Mouse (Mus musculus) right cerebral cortex, postnatal 25 days (tissue): Measurements from ENCODE around the gene Cd9.

Experiments used
- DNase-seq: peaks from one replicate; pipeline ENCODE4 v3.0.0; 2022

The Cd9 gene

GRCm38 (mm10) chr6:125494092-125494871 lies at the start of gene Cd9:
Gene Cd9, minus strand, starts transcription at chr6:125494791.
- peak; percentile 43 for DNase-seq

DNA sequence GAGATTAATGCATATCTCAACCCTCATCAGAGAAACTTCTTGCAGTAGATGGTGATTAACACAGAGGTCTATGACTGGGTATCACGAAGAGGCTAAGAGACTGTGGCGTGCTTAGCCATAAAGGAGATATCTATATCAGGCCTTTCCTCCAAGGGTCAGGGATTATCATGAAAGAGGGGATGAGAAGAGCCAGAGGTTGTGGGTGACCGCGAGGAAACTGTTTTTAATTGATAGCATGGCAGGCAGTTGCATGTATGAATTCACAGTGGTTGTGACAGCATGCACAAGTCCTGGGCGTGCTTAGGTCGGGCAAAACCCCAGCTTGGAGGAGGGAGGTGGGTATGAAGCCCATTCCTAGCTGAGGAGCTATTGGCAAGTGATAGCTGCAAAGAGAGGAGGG lies 46.7 kb upstream of the Cd9 start:
- DNase-seq, result no peak

GRCm38 (mm10) chr6:125540826-125541225 lies 46.2 kb upstream of the Cd9 start:
- DNase-seq, result no peak

DNA sequence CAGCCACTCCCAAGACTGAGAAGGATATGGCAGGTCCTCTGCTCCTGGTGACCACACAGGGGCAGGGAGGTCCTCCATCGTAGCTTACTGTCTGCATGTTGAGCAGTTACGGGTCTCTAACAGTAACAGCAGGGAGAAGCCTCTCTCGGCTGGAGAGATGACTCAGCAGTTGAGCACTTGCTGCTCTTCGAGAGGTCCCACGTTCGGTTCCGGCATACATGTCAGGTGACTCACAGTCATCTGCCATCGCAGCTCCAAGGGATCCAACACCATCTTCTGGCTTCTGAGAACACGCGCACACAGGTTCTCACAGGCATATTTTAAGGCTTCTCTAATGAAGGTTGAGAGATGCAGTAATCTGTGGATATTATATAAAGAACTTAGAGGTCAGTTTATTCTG lies 45.6 kb upstream of the Cd9 start:
- DNase-seq, result no peak

DNA sequence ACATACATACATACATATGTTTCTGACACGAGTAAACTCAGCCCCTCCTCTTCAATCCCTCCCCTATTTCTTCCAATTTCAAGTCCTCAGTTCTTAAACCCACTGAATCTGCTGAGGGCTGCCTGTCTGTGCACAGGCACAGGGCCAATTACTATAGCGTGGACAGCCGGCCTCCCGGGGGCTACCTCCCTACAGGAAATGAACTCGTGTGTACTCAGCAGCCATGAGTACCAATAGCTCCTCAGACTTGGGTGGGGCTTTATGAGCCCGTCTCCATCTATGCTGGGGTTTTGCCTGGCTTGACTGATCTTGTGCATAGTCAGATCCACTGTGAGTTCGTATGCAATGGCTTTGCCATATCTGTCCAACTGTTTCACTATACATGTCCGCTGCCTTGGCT lies 44.8 kb upstream of the Cd9 start:
- DNase-seq, result no peak

- DNase-seq, result no peak
Measured at GRCm38 (mm10) chr6:125538469-125538868, 43.9 kb upstream of the Cd9 start.

- DNase-seq, result no peak
Measured at GRCm38 (mm10) chr6:125534990-125535389, 40.4 kb upstream of the Cd9 start.

- no peak for DNase-seq
Measured at GRCm38 (mm10) chr6:125533104-125533650, 38.6 kb upstream of the Cd9 start.

DNA sequence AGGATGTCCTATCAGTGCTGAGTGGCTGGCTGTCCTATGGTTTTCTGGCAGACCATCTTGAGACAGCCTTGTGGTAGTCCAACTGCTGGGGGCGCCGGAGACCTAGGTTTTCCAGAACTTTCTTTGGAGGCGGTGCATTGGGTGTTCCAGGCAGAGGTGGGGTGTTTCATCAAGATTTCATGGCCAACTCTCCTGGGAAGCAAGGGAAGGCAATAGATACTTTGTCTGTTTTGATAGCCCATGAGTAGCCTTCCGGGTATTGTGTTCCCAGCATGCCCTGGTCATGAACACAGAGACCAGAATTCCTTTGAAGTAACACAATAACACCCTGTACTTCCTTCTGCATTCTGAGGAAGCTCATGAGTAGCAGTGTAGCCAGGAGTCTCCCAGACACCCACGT lies 34.9 kb upstream of the Cd9 start:
- DNase-seq, result no peak

DNA sequence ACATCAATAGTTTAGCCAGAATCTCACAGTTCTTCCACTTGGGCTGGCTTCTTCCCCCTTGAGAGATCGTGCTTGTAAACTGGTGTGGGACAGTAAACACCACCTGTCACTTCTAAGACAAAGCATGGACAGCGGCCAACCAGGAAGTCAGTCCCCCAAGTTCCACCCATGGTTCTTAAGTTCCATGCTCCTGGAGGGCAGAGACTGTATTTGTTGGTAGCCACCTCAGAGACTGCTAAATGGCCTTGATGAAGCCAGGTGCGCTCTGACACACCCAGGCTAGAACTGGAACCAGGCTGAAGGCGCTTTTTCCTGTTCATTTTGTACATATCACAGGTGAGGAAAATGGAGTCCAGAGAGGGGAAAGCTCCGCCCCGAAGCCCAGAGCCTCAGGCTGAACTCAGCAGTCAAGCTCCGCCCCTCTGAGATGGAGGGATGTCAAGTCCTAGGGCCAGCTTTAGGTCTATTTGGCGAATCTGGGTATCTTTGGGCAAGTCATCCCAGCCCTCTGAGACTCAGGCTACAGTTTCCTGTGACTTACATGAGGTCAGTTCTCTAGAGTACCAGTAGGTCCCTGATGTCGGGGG lies 34.1 kb upstream of the Cd9 start:
- no peak for DNase-seq

DNA sequence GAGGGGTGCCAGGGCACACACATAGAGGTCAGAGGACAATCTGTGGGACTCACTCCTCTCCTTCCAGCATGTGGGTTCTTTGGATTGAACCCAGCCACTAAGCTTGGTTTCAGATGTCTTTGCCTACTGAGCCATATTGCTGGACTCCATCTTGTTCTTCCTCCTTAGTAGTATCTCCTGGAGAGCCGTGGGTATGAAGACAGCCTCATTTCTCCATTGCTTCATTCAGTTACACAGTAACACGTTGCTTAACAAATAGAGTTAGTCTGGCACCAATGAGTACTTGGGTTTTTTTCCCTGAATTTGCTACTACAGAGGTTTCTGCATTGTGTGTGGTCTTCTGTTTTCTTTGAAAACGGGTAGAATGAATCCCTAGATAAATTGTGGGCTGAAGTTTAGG lies 31.5 kb upstream of the Cd9 start:
- DNase-seq, result no peak

- no peak for DNase-seq
Measured at GRCm38 (mm10) chr6:125524027-125524426, 29.4 kb upstream of the Cd9 start.

- no peak for DNase-seq
Measured at GRCm38 (mm10) chr6:125521558-125522193, 27.1 kb upstream of the Cd9 start.

DNA sequence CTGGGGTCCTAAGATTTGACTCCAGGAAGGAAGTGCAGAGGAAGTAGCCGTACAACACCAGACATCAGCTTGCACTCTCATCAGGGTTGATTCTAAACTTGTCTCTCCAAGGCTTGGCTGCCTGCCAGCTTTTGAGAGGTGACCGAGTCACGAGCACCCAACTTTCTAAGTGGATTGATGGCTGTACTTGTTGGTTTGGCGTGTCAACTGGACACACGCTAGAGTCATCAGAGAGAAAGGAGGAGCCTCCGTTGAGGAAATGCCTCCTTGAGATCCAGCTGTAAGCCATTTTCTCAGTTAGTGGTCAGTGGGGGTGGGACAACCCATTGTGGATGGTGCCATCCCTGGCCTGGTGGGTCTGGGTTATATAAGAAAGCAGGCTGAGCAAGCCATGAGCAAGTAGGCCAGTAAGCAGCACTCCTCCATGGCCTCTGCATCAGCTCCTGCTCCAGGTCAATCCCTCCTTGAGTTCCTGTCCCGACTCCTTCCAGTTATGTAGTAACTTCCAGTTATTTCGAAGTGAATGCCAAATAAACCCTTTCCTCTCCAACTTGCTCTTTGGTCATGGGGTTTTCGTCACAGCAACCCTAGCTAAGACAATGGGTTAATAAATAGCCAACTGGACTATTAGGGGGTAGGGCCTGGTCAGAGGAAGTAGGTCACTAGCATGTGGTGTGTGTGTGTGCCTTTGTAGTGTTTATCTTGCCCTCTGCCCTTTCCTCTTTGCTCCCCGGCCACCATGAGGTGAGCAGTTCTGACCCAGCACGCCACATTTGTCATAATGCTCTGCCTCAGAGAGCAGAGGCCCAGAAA lies 21.1 kb upstream of the Cd9 start:
- DNase-seq, result no peak

DNA sequence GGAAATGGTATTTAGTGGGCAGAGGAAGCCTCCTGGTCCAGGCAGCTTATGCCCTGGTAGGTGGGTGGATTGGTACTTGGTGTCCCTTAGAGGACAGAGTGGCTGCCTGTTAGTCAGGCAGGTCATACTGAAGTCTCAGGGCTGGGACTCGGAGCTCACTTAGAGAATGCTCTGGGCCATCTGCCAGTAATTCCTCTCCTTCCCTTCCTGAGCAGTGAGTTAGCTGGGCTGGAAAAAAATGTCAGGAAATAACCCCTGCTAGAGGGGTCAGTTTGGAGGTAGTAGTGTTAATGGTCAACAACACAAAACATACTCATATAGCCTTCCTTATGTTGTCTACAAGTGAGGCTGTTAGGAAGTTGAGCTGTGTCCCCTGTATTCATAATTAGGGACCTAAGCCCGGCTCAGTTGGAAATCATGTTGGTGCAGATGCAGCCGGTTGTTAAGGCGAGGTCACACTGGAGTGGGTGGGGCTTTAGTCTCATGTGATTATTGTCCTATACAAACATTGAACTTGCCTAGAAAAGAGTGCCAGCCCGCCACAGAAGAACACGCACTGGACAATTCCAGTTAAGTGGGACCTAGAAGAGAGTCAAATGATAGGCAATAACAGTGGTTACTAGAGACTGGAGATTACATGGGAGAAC lies 18.5 kb upstream of the Cd9 start:
- DNase-seq, result no peak

GRCm38 (mm10) chr6:125511196-125511595 lies 16.6 kb upstream of the Cd9 start:
- DNase-seq, result no peak

GRCm38 (mm10) chr6:125510645-125511044 lies 16.1 kb upstream of the Cd9 start:
- no peak for DNase-seq

GRCm38 (mm10) chr6:125509783-125510182 lies 15.2 kb upstream of the Cd9 start:
- DNase-seq, result no peak

GRCm38 (mm10) chr6:125506427-125506826 lies 11.8 kb upstream of the Cd9 start:
- no peak for DNase-seq

DNA sequence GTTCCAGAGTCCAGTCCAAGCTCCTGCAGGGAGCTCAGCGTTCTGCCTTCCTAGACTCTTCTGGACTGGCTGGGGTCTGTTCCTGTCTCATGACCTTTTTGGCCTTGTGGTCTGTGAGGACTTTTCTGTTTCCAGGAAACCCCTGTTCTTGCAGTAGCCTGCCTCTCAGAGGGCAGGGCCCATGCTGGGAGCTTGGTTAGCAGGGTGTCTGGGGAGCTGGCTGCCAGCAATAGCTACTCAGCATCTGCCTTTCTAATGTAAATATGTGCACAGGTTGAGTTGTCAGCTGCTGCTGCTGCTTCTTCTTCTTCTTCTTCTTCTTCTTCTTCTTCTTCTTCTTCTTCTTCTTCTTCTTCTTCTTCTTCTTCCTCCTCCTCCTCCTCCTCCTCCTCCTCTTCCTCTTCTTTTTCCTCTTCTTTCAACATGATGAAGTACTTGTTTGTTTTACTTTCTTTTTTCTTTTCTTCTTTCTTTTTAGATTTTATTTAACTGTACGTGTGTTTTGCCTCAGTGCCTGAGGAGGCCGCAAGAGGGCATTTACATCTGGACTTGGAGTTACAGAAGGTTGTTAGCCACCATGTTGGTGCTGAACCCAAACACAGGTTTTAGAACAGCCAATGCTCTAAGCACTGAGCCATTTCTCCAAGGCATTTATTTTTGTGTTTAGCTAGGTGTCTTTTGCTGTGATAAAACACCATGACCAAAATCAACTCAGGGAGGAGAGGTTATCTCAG lies 10.2 kb upstream of the Cd9 start:
- no peak for DNase-seq

DNA sequence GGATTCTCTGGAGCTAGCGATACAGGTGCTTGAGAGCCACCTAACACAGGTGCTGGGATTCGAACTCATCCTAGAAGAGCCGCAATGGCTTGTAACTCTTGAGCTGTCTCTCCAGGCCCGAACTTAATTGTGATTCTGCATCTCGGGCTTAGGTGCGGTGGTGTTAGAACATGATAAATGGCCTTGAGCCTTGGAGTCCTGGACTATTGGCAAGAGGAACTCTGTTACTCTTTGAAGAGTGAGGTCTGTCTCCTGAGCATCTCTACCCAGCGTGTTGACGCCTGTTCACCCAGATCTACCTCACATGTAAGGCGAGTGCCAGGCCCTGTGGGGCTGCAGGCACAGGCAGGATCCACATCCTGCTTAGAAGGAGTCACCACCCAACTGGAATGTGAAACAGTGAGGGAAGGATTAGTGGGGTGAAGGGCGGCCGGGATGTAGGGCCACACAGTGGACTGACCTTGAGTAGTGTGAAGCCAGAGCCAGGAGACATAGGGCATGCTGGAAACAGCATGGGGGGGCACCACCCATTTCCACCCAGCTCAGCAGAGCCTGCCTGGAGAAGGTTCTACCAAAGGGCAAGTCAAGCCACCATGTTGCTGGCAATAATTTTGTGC lies 8.7 kb upstream of the Cd9 start:
- DNase-seq, result no peak
